Mouse (Mus musculus): ENCODE results near the gene Dlat. TPM values are rescaled to one million over a fixed set of nuclear protein-coding genes. Genes with fewer than 3 reads are reported as not detected.

Gene Dlat
- polyA plus RNA-seq, 1 experiment from 2014 or later: 22.5 TPM

DNA sequence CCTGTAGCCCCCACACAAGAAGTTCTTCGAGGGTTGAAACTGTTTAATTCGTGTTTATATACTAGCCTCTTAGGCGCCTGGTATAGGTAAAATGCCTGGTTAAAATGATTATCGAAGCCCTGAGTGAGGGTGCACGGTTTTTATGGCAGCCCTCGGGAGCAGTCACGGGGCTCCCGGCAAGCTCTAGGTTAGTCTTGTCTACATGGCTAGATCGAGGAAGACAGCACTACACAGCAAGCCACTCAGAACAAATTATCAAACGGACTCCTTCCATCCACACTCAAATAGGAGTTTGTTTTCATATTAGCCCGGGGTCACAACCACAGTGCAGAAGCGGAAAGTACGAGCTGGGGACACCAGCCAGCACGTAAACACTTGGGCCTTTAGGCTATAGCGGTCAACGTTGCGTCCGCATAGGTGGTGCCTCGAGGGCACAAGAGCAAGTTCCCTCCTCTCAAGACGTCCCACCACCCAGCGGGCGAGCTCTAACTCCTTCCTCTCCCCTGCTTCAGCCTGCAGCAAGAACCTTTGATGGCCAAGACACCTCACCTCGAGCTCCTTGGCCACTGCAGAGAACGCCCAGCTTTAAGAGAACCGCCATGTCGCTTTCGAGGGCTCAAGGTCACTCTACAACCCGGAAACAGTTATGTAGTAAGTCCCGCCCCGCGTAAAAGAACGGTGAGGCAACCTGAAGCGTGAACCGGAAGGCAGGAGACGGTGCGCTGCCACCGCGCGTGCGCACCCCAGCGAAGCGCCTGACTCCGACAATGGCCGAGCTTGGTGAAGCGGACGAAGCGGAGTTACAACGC is 56.2 kb downstream of the Dlat start, which contains the start of the genes Sdhd and Timm8b:
Sdhd (minus strand) TSS at position 624 of the 809 bp plus-strand sequence.
Timm8b (plus strand) TSS at position 722 of the 809 bp plus-strand sequence.
- peak within 1 kb of the TSS; percentile 90 for H3K4me3 ChIP-seq (ENCODE audit: low read depth, low read length)
- H3K27me3 ChIP-seq (ENCODE audit: control insufficient read depth, insufficient read depth, low read depth, low read length): no peaks in the 10 kb centered on the region
- peak within 1 kb of the TSS; percentile 92 for H3K9ac ChIP-seq (ENCODE audit: low read depth, low read length)
- peak within 1 kb of the TSS; percentile 89 for H3K27ac ChIP-seq (ENCODE audit: low read length)
- under 1% methylated on average over 48 of the region's 48 CpGs for WGBS (ENCODE audit: insufficient replicate concordance)
- no peaks in the 10 kb centered on the region for H3K9me3 ChIP-seq (replicated peaks; ENCODE audit: control insufficient read depth, low read length)
- peak within 1 kb of the TSS; percentile 93 for H3K4me2 ChIP-seq (ENCODE audit: low read depth, low read length)
- peak; percentile 94 for ATAC-seq (ENCODE audit: low read depth)
- H3K4me1 ChIP-seq (ENCODE audit: control insufficient read depth, low read depth, low read length): peaks cover 30% of the 10 kb centered on the region
- H3K36me3 ChIP-seq (ENCODE audit: control insufficient read depth, insufficient read depth): peaks cover 26% of the 10 kb centered on the region

GRCm38 (mm10) chr9:50602055-50602845 is 57.3 kb downstream of the Dlat start:
- H3K9ac ChIP-seq (ENCODE audit: low read depth, low read length): peak overlapping the region; percentile 92
- H3K4me1 ChIP-seq (ENCODE audit: control insufficient read depth, low read depth, low read length): peaks cover 30% of the 10 kb centered on the region
- peak overlapping the region; percentile 93 for H3K4me2 ChIP-seq (ENCODE audit: low read depth, low read length)
- H3K27ac ChIP-seq (ENCODE audit: low read length): peak overlapping the region; percentile 89
- H3K36me3 ChIP-seq (ENCODE audit: control insufficient read depth, insufficient read depth): peaks cover 33% of the 10 kb centered on the region
- no peak for ATAC-seq (ENCODE audit: low read depth)
- no peaks in the 10 kb centered on the region for H3K9me3 ChIP-seq (replicated peaks; ENCODE audit: control insufficient read depth, low read length)
- H3K4me3 ChIP-seq (ENCODE audit: low read depth, low read length): peak overlapping the region; percentile 90
- WGBS (ENCODE audit: insufficient replicate concordance): 31% methylated on average over 7 of the region's 7 CpGs
- H3K27me3 ChIP-seq (ENCODE audit: control insufficient read depth, insufficient read depth, low read depth, low read length): no peaks in the 10 kb centered on the region

GRCm38 (mm10) chr9:50601536-50601935 is 58.0 kb downstream of the Dlat start:
- no peaks in the 10 kb centered on the region for H3K27me3 ChIP-seq (ENCODE audit: control insufficient read depth, insufficient read depth, low read depth, low read length)
- peak overlapping the region; percentile 93 for H3K4me2 ChIP-seq (ENCODE audit: low read depth, low read length)
- H3K36me3 ChIP-seq (ENCODE audit: control insufficient read depth, insufficient read depth): peaks cover 39% of the 10 kb centered on the region
- WGBS (ENCODE audit: insufficient replicate concordance): 9% methylated on average over 6 of the region's 6 CpGs
- H3K4me1 ChIP-seq (ENCODE audit: control insufficient read depth, low read depth, low read length): peaks cover 30% of the 10 kb centered on the region
- H3K9me3 ChIP-seq (replicated peaks; ENCODE audit: control insufficient read depth, low read length): no peaks in the 10 kb centered on the region
- peak; percentile 30; the same call in 1 of the 2 replicates for ATAC-seq (ENCODE audit: low read depth)
- H3K4me3 ChIP-seq (ENCODE audit: low read depth, low read length): peak overlapping the region; percentile 90
- peak overlapping the region; percentile 13; the same call in 1 of the 2 replicates for H3K9ac ChIP-seq (ENCODE audit: low read depth, low read length)
- H3K27ac ChIP-seq (ENCODE audit: low read length): peak overlapping the region; percentile 89

GRCm38 (mm10) chr9:50596973-50597372 is 62.6 kb downstream of the Dlat start:
- Histone ChIP-seq H3K9me3 (replicated peaks; ENCODE audit: control insufficient read depth, low read length) (no peaks in the 10 kb centered on the region), H3K4me2 (ENCODE audit: low read depth, low read length) (no peak overlapping the region), H3K4me1 (ENCODE audit: control insufficient read depth, low read depth, low read length) (peaks cover 13% of the 10 kb centered on the region), H3K27ac (ENCODE audit: low read length) (no peak overlapping the region), H3K27me3 (ENCODE audit: control insufficient read depth, insufficient read depth, low read depth, low read length) (no peaks in the 10 kb centered on the region), H3K9ac (ENCODE audit: low read depth, low read length) (no peak overlapping the region), H3K36me3 (ENCODE audit: control insufficient read depth, insufficient read depth) (peaks cover 42% of the 10 kb centered on the region), H3K4me3 (ENCODE audit: low read depth, low read length) (no peak overlapping the region)
- no peak for ATAC-seq (ENCODE audit: low read depth)
- 87% methylated on average over 8 of the region's 8 CpGs for WGBS (ENCODE audit: insufficient replicate concordance)

GRCm38 (mm10) chr9:50594794-50595417 is 64.7 kb downstream of the Dlat start:
- no peak overlapping the region for H3K4me2 ChIP-seq (ENCODE audit: low read depth, low read length)
- H3K9me3 ChIP-seq (replicated peaks; ENCODE audit: control insufficient read depth, low read length): no peaks in the 10 kb centered on the region
- no peak overlapping the region for H3K4me3 ChIP-seq (ENCODE audit: low read depth, low read length)
- peak; percentile 84 for ATAC-seq (ENCODE audit: low read depth)
- no peaks in the 10 kb centered on the region for H3K27me3 ChIP-seq (ENCODE audit: control insufficient read depth, insufficient read depth, low read depth, low read length)
- 65% methylated on average over 12 of the region's 12 CpGs for WGBS (ENCODE audit: insufficient replicate concordance)
- peak overlapping the region; percentile 81 for H3K27ac ChIP-seq (ENCODE audit: low read length)
- H3K36me3 ChIP-seq (ENCODE audit: control insufficient read depth, insufficient read depth): peaks cover 36% of the 10 kb centered on the region
- H3K9ac ChIP-seq (ENCODE audit: low read depth, low read length): no peak overlapping the region
- peaks cover 2% of the 10 kb centered on the region for H3K4me1 ChIP-seq (ENCODE audit: control insufficient read depth, low read depth, low read length)

GRCm38 (mm10) chr9:50593544-50593943 is 66.0 kb downstream of the Dlat start:
- Histone ChIP-seq H3K4me3 (ENCODE audit: low read depth, low read length) (no peak overlapping the region), H3K27me3 (ENCODE audit: control insufficient read depth, insufficient read depth, low read depth, low read length) (no peaks in the 10 kb centered on the region), H3K27ac (ENCODE audit: low read length) (no peak overlapping the region), H3K9ac (ENCODE audit: low read depth, low read length) (no peak overlapping the region), H3K36me3 (ENCODE audit: control insufficient read depth, insufficient read depth) (peaks cover 27% of the 10 kb centered on the region), H3K4me2 (ENCODE audit: low read depth, low read length) (no peak overlapping the region), H3K4me1 (ENCODE audit: control insufficient read depth, low read depth, low read length) (peaks cover 2% of the 10 kb centered on the region), H3K9me3 (replicated peaks; ENCODE audit: control insufficient read depth, low read length) (no peaks in the 10 kb centered on the region)
- ATAC-seq (ENCODE audit: low read depth): no peak
- WGBS (ENCODE audit: insufficient replicate concordance): 61% methylated on average over 3 of the region's 3 CpGs

- Histone ChIP-seq H3K27me3 (ENCODE audit: control insufficient read depth, insufficient read depth, low read depth, low read length) (no peaks in the 10 kb centered on the region), H3K4me3 (ENCODE audit: low read depth, low read length) (no peak overlapping the region), H3K9ac (ENCODE audit: low read depth, low read length) (no peak overlapping the region), H3K9me3 (replicated peaks; ENCODE audit: control insufficient read depth, low read length) (no peaks in the 10 kb centered on the region), H3K36me3 (ENCODE audit: control insufficient read depth, insufficient read depth) (peaks cover 21% of the 10 kb centered on the region), H3K27ac (ENCODE audit: low read length) (no peak overlapping the region), H3K4me2 (ENCODE audit: low read depth, low read length) (no peak overlapping the region), H3K4me1 (ENCODE audit: control insufficient read depth, low read depth, low read length) (peaks cover 2% of the 10 kb centered on the region)
- WGBS (ENCODE audit: insufficient replicate concordance): 73% methylated on average over 9 of the region's 9 CpGs
- no peak for ATAC-seq (ENCODE audit: low read depth)
Measured at GRCm38 (mm10) chr9:50592955-50593354, 66.6 kb downstream of the Dlat start.

DNA sequence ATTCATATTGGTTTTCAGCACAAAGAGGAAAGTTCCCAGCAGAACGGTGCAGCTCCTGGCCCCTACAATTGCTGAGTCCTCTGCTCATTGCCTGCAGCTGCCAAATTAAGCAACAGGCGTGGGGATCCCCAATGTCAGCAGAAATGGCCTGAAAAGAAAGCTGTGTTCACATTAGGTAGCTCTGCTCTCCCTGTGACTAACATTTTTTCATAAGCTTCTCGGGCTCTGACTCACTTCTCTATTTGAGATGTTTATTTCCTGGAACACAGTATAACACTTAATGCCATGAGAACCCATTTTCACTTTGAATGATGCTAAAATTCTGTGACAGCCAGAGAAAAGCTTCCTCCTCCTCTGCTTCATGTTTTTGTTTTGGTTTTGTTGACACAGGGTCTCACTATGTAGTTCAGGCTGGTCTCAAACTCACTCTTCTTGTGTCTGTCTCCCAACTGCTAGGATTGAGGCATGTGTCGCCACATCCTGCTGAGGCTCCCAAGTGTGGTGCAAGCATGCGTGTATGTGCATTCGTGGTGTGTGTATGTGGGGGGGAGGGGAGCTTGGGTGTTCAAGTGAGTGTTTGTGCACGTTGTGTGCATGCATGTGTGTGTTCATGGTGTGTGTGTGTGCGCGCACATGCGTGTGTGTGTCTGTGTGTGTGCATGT is 68.6 kb downstream of the Dlat start:
- Histone ChIP-seq H3K4me3 (ENCODE audit: low read depth, low read length) (no peak overlapping the region), H3K4me1 (ENCODE audit: control insufficient read depth, low read depth, low read length) (peaks cover 2% of the 10 kb centered on the region), H3K4me2 (ENCODE audit: low read depth, low read length) (no peak overlapping the region), H3K27ac (ENCODE audit: low read length) (peak overlapping the region; percentile 8; the same call in 1 of the 2 replicates), H3K9me3 (replicated peaks; ENCODE audit: control insufficient read depth, low read length) (no peaks in the 10 kb centered on the region), H3K27me3 (ENCODE audit: control insufficient read depth, insufficient read depth, low read depth, low read length) (no peaks in the 10 kb centered on the region), H3K9ac (ENCODE audit: low read depth, low read length) (no peak overlapping the region), H3K36me3 (ENCODE audit: control insufficient read depth, insufficient read depth) (peaks cover 3% of the 10 kb centered on the region; the same call in 1 of the 2 replicates)
- ATAC-seq (ENCODE audit: low read depth): peak; percentile 5; the same call in 1 of the 2 replicates
- WGBS (ENCODE audit: insufficient replicate concordance): 48% methylated on average over 10 of the region's 10 CpGs

All from liver, embryonic 16.5 days (tissue).